Comparison of ENCODE assay signal across 12 mouse cellular contexts in the genomic region with DNA sequence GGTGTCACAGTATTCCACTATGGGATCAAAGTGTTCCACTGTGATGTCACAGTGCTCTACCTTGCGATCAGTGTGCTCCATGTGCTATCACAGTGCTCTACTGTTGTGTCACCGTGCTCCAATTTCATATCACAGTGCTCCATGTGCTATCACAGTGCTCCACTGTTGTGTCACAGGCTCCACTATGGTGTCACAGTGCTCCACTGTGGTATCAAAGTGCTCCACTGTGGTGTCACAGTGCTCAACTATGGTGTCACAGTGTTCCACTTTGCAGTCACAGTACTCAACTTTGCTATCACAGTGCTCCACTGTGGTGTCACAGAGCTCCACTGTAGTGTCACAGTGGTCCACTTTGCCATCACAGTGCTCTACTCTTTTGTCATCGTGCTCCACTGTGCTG.
DNase-seq lines count a peak whose midpoint lies in the region; ATAC-seq lines count a peak whose summit lies in the region.
"Had no signal": no experiment of that assay in that cellular context is flagged by ENCODE, and none has a peak within 500 bp of the region (broad histone marks: within the 10 kb centered on the region; RNA-seq: fewer than 3 reads in every experiment).

No protein-coding gene starts in this region.

- H3K27ac ChIP-seq in heart, embryonic 11.5 days (ENCODE audit: low read depth, low read length): no peak overlapping the region
- H3K27ac ChIP-seq: forebrain, embryonic 13.5 days had no signal

- 79% methylated on average over 3 of the region's 3 CpGs for WGBS in heart, embryonic 11.5 days (ENCODE audit: insufficient replicate concordance)

- H3K4me2 ChIP-seq in heart, embryonic 11.5 days: no peak overlapping the region
- H3K4me2 ChIP-seq: forebrain, embryonic 13.5 days had no signal

- no peaks in the 10 kb centered on the region for H3K36me3 ChIP-seq in heart, embryonic 11.5 days (ENCODE audit: control insufficient read depth, insufficient read depth, low read length)
- no peaks in the 10 kb centered on the region for H3K36me3 ChIP-seq in megakaryocyte, embryonic 14.5 days (replicated peaks; ENCODE audit: low read length)

- H3K9me3 ChIP-seq in heart, embryonic 11.5 days (replicated peaks; ENCODE audit: control insufficient read depth, low read length): 0 out of 2 replicates have a peak, but pooled peaks cover 2% of the 10 kb centered on the region
- peaks cover 31% of the 10 kb centered on the region for H3K9me3 ChIP-seq in megakaryocyte, embryonic 14.5 days
- H3K9me3 ChIP-seq: forebrain, embryonic 13.5 days had no signal

- DNase-seq in heart, postnatal 4 days: peak; percentile 2
- DNase-seq in c-Kit-positive CD71-positive TER-119-positive erythroid progenitor cells, embryonic 14.5 days (ENCODE audit: low spot score): no peak
- no peak for DNase-seq in urinary bladder, postnatal 25 days (ENCODE audit: low spot score)
- DNase-seq: adrenal gland, adult 2 months; cerebellum, adult 9-11 months; kidney, postnatal 14 days had no signal

- no peak; the same call in 1 of the 2 replicates for ATAC-seq in heart, embryonic 11.5 days (replicated peaks; ENCODE audit: insufficient number of reproducible peaks, low FRiP score, low TSS enrichment)
- ATAC-seq in megakaryocyte, adult 5-6 weeks (ENCODE audit: poor library complexity, severe bottlenecking): no peak
- 0 out of 2 replicates have a peak, but pooled peaks have one; percentile 27 for ATAC-seq in erythroblast, adult 5-6 weeks (replicated peaks; ENCODE audit: low FRiP score, poor library complexity, severe bottlenecking)
- ATAC-seq in megakaryocyte-erythroid progenitor cell, adult 5-6 weeks (replicated peaks; ENCODE audit: low FRiP score, low TSS enrichment, poor library complexity, severe bottlenecking): peak; percentile 42; the same call in 1 of the 2 replicates
- ATAC-seq: forebrain, embryonic 13.5 days had no signal

- no peaks in the 10 kb centered on the region for H3K4me1 ChIP-seq in heart, embryonic 11.5 days (ENCODE audit: control insufficient read depth, insufficient read depth, low read length)
- H3K4me1 ChIP-seq in megakaryocyte, embryonic 14.5 days: peaks cover 61% of the 10 kb centered on the region
- H3K4me1 ChIP-seq: forebrain, embryonic 13.5 days had no signal

- H3K4me3 ChIP-seq in heart, embryonic 11.5 days (ENCODE audit: low read depth, low read length): no peak overlapping the region
- H3K4me3 ChIP-seq in megakaryocyte, embryonic 14.5 days (replicated peaks): peak overlapping the region; percentile 68
- H3K4me3 ChIP-seq: forebrain, embryonic 13.5 days had no signal

- no peaks in the 10 kb centered on the region for H3K27me3 ChIP-seq in heart, embryonic 11.5 days (ENCODE audit: control insufficient read depth, insufficient read depth, low read length)
- H3K27me3 ChIP-seq in megakaryocyte, embryonic 14.5 days (replicated peaks): peaks cover 10% of the 10 kb centered on the region
- H3K27me3 ChIP-seq: forebrain, embryonic 13.5 days had no signal

- H3K9ac ChIP-seq in heart, embryonic 11.5 days (ENCODE audit: low read depth, low read length): no peak overlapping the region
- H3K9ac ChIP-seq: forebrain, embryonic 13.5 days had no signal

Comparison
In these comparisons a context has a peak if more than half of its experiments do, and no peak if none do; other contexts are left out.
1. ATAC-seq: peak in erythroblast, adult 5-6 weeks (single experiment) and megakaryocyte-erythroid progenitor cell, adult 5-6 weeks (single experiment); none in heart, embryonic 11.5 days (single experiment) and megakaryocyte, adult 5-6 weeks (single experiment).